Mouse (Mus musculus) left cerebral cortex, postnatal 36 days (tissue): ENCODE measurements around the gene Ank3. TPM values are rescaled to one million over a fixed set of nuclear protein-coding genes. Genes with fewer than 3 reads are reported as not detected.

Experiments
- DNase-seq, 2 experiments: peaks; one replicate each; pipeline ENCODE4 v3.0.0; 2021 to 2022; ENCODE audit warnings: low spot score in 2 of 2, mixed read lengths in 1 of 2
- intact Hi-C: fragments of 180-260 bp; cut with DNase I; formaldehyde crosslinking; loops from one replicate; pipeline ENCODE4 v1.15.1; 2025
- total RNA-seq, 2 experiments: library from RNA; stranded (reverse); gene quantifications; 2 replicates each; pipeline ENCODE4 v1.2.3; 2021

Gene Ank3
- total RNA-seq, 2 experiments from 2014 or later = 498 to 546 TPM

DNA sequence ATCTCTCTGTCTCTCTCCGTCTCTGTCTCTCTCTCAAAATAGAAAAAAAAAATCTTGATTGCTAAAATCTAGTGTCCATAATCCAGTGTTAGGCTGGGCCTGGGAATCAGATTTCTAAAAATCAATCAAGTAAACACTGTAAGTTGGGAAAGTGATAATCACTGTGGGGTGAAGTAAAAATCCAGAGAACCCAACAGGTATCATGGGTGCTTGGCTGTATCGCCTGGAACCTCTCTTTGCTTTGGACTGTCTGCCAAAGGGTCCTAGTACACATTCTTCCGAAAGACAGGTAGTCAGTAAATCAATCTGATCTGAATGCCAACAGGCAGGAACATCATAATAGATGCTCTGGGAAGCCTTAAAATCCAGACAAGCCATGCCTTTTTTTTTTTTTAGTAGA lies 186.7 kb downstream of the Ank3 start:
- DNase-seq = no peak
- intact Hi-C loops = no loop called here

- intact Hi-C loops = no loop called here
- DNase-seq = peak; percentile 56 to 70
Observed at GRCm38 (mm10) chr10:69594186-69595131, 195.9 kb downstream of the Ank3 start.

DNA sequence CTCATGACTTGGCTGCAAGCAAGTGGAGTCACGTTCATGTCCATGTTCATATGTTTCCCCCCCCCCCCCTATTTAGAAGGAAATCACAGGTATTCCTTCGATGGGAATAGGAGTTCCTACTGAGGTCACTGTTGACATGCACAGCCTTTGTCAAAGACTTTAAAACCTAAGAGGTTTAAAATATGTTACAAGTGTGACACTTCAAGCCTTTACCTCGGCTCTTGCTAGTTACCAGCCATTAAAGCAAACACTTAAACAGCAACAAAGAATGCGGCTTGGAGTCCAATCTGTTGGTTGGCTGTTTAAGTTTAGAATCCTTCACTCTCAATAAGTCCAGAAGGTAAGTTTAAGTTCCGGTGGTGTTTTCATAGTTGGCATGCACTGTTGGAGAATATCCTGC lies 196.9 kb downstream of the Ank3 start:
- no peak for DNase-seq
- intact Hi-C loops = no loop called here

- intact Hi-C loops = no loop called here
- DNase-seq = no peak
Observed at GRCm38 (mm10) chr10:69601471-69601870, 202.9 kb downstream of the Ank3 start.

DNA sequence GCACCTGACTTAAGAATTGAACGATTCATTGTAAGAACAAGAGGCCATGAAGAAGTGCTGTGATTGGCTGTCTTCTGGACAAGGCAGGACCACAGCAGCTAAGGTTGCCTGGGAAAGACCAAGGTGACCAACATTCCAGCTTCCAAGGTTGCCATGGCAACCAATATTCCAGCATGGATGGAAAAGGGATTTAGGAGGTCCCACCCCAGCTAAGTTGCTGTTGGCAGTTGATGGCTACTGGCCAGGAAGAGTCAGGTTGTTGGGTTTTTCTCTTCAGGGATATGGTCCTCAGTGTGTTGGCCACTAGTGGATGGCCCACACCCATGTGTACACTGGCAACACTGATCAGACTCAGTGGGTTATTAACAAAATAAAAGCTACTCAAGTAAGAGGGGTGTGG lies 204.1 kb downstream of the Ank3 start:
- DNase-seq = no peak
- intact Hi-C loops = no loop called here

GRCm38 (mm10) chr10:69604609-69605008 lies 206.0 kb downstream of the Ank3 start:
- DNase-seq = no peak
- intact Hi-C loops = no loop called here

- intact Hi-C loops = no loop called here
- DNase-seq = peak in 1 of 2 experiments; percentile 35
Observed at GRCm38 (mm10) chr10:69605211-69605610, 206.6 kb downstream of the Ank3 start.

DNA sequence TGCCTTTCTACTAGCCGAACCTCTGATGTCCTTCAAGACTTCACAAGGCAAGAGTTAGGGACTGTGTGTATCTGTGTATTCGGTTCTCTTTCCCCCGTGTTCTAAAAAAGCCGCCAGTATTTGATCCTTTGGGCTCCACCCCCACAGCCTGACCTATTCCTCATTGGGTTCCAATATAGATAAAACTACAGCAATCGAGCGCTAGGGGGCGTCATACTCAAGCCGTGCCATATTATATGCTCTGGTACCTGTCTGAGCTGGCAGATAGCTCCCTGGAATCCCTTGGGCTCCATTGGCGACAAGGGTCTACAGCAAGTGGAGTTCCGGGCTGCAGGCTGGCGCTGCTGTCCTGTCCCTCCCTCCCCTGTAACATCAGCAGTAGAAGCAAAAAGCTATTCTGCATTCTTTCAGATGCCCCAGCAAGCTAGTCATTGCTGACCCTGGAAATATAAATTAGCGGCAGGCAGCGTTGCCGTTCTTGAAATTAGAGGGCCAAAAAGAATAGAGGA lies 209.1 kb downstream of the Ank3 start:
- DNase-seq = no peak
- intact Hi-C loops = loop anchor here (1.0 kb wide), 1 partner anchor 21 kb away; no protein-coding TSS in a partner anchor

GRCm38 (mm10) chr10:69611314-69611713 lies 212.7 kb downstream of the Ank3 start:
- DNase-seq = no peak
- intact Hi-C loops = no loop called here

DNA sequence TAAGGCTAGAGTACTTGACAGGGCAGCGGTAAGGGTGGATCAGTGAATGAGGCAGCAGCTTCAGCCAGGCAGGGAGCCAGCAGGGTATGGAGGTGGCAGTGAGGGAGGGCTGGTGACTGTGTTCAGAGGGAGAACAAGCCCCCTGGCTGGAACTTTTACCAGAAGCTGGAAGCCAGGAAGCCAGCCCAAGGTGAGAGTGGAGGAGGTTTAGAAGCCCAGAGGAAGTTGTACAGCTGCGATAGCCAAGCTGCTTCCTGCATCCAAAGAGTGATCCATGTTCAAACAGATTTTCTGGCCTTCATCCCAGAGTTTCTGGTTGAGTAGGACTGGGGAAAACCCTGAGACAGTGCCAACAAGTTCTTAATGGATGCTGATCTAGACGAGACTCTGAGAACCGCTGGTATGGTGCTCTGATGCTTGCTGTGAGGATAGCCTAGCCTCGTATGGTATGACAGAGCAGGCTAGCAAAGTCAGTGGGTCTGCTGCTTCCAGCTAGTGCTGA lies 213.3 kb downstream of the Ank3 start:
- intact Hi-C loops = no loop called here
- peak in 1 of 2 experiments; percentile 50 for DNase-seq

DNA sequence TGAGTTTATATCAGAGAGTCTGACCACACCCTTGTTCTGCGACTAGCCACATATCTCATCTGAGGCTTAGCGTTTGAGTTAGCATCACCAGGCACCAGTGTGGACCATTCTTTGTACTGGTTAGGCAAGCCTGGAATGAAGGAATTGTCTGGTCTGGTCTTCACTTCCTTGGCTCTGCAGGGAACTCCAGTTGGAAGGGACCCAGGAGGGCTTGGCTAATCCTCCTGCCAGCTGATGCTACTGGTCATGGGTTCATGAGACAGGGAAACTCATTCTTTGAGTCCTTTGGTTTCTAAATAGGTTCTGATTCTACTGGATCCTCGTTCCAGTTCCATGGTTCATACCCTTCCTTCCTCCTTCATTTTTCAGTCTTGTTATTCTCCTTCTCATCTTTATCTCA lies 218.4 kb downstream of the Ank3 start:
- intact Hi-C loops = loop anchor here (1.0 kb wide), 1 partner anchor 9 kb away; no protein-coding TSS in a partner anchor
- no peak for DNase-seq

DNA sequence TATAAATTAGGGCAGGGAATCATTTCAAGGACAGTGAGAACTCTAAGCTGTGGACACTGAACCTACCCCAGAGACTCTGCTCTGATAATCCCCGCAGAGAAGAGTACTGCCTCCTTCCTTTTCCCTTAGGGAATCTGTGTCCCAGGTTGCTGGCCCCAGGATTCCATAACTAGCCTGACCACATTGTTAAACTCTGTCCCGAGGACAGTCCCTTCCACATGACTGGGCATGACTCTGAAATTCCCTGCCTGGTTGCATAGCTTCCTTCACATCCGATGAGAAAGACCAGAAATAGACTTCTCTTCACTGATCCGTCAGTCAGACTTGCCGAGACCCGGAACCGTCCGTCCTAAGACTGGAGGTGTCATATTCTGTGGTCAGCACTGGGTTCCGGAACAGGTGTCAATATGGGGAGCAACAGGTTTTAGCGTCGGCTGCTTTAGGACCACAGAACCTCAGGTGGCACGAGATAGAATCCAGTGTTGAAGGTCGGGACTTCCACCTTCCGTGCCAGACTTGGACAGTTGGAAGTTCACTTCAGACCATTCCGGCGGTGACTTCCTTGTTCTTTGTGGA lies 219.1 kb downstream of the Ank3 start:
- no peak for DNase-seq
- intact Hi-C loops = loop anchor here (1.0 kb wide), 1 partner anchor 9 kb away; no protein-coding TSS in a partner anchor

GRCm38 (mm10) chr10:69620692-69621382 lies 222.3 kb downstream of the Ank3 start:
- no peak for DNase-seq
- intact Hi-C loops = no loop called here

GRCm38 (mm10) chr10:69627767-69628166 lies 229.2 kb downstream of the Ank3 start:
- intact Hi-C loops = loop anchor here (1.0 kb wide), 1 partner anchor 19 kb away; no protein-coding TSS in a partner anchor
- DNase-seq = no peak

DNA sequence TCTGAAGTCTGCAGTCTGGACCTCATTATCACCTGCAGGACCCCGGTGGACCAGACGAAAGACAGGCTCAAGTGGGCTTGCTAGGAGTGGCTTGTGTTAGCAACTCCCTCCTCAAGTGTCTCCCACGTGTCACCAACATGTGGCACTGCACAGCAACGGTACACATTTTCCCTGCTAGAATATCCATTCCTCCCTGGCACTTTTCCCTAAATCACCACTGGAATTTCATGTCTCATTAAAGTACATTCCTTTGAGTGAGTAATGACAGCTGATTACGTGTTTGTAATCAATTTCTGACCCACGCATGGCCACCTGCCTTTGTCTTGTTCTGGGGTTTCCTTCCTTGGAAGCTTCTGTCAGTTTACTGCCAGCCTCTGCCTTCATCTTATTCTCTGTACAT lies 230.2 kb downstream of the Ank3 start:
- DNase-seq = no peak
- intact Hi-C loops = loop anchor here (1.0 kb wide), 1 partner anchor 20 kb away; no protein-coding TSS in a partner anchor

DNA sequence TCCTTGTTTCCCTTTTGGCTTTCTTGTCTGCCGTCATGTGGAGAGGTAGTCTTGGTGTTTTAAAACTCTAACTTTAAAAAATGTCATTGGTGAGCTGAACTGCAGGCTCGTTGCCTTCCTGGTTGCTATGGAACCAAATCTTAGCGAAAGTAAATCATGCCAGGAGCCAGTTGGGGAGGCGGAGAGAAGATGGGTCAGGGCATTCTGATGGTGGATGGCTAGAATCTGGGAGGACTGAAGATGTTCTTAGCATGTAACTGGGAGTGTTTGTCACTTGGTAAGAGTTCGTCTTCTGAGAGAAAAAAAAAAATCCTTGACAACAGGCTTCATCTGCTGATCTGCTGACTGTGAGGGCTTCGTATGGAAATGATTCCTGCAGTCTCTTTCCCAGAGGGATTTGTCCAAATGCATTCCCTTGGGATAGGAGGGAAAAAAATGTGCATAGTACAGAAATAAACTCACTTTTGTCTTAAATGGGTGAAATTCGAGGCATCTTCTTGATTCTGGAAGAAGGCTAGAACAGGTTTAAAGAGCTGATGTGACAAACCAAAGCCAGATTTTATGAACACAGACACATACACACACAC lies 232.3 kb downstream of the Ank3 start:
- intact Hi-C loops = loop anchor here (5.0 kb wide), 1 partner anchor 54 kb away; no protein-coding TSS in a partner anchor
- DNase-seq = no peak

DNA sequence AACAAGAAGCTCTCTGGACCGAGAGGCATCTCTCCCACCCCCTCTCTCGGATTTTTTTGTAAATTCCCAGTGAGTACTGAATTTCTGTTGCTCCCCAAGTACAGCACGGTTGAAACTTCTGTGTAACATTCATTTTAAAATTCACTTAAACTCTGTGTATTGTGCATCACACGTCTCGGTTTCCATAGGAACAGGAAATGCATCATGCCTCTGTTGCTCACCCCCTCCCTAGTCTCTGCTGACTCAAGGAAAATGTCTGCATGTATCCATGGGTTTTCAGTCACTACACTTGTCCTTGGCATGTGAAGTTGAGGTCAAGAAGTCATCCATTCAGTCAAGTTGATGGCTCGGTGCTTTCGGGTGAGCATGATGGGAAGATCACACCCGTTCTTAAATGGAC lies 234.3 kb downstream of the Ank3 start:
- intact Hi-C loops = loop anchor here (5.0 kb wide), 1 partner anchor 56 kb away; no protein-coding TSS in a partner anchor
- no peak for DNase-seq

GRCm38 (mm10) chr10:69634891-69635290 lies 236.3 kb downstream of the Ank3 start:
- DNase-seq = no peak
- intact Hi-C loops = loop anchor here (5.0 kb wide), 1 partner anchor 58 kb away; no protein-coding TSS in a partner anchor
